Mouse (Mus musculus) lung, postnatal 0 days (tissue): ENCODE results near the gene 1810055G02Rik. TPM values are rescaled to one million over a fixed set of nuclear protein-coding genes. Genes with fewer than 3 reads are reported as not detected.

Source experiments
- ATAC-seq: fragments of 200-750 bp; cut with Nextera tagmentation; 2 replicates; pipeline ENCODE4 v1.8.0; 2017; ENCODE audit warnings: moderate library complexity
- DNase-seq: peaks from one replicate; pipeline ENCODE4 v3.0.0-alpha.2; 2016; ENCODE audit warnings: low spot score
- H3K27ac ChIP-seq: fragments of 300-500 bp; sonication (generic); 2 replicates; pipeline ENCODE4 v1.5.1; 2014; ENCODE audit warnings: antibody characterized with exemption, mild to moderate bottlenecking, low read length, mixed read lengths
- H3K27me3 ChIP-seq: fragments of 300-500 bp; sonication (generic); replicated peaks from 2 replicates; pipeline ENCODE4 v1.6.1; 2014; ENCODE audit warnings: low read length, mixed read lengths; ENCODE audit not compliant: insufficient read depth
- H3K36me3 ChIP-seq: fragments of 300-500 bp; sonication (generic); 2 replicates; pipeline ENCODE4 v1.6.1; 2014; ENCODE audit warnings: low read length, mixed read lengths; ENCODE audit not compliant: insufficient read depth
- H3K4me1 ChIP-seq: fragments of 300-500 bp; sonication (generic); 2 replicates; pipeline ENCODE4 v1.6.1; 2014; ENCODE audit warnings: antibody characterized with exemption, low read depth, low read length, mixed read lengths; ENCODE audit not compliant: insufficient read depth
- H3K4me2 ChIP-seq: fragments of 300-500 bp; sonication (generic); replicated peaks from 2 replicates; pipeline ENCODE4 v1.6.1; 2014; ENCODE audit warnings: low read depth, mild to moderate bottlenecking, low read length, moderate library complexity, mixed read lengths
- H3K4me3 ChIP-seq: fragments of 300-500 bp; sonication (generic); 2 replicates; pipeline ENCODE4 v1.5.1; 2014; ENCODE audit warnings: low read depth, low read length
- H3K9ac ChIP-seq: fragments of 300-500 bp; sonication (generic); replicated peaks from 2 replicates; pipeline ENCODE4 v1.6.1; 2014; ENCODE audit warnings: low read depth, mild to moderate bottlenecking
- H3K9me3 ChIP-seq: fragments of 300-500 bp; sonication (generic); 2 replicates; pipeline ENCODE4 v1.6.1; 2016; ENCODE audit warnings: low read length, mixed read lengths
- CTCF ChIP-seq: IDR thresholded peaks from 2 replicates; pipeline ENCODE4 v1.5.1; 2016; ENCODE audit warnings: antibody characterized with exemption, mild to moderate bottlenecking
- EP300 ChIP-seq: IDR thresholded peaks from 2 replicates; pipeline ENCODE4 v1.6.1; 2016; ENCODE audit warnings: antibody characterized with exemption, mild to moderate bottlenecking, control low read depth
- WGBS: fragments of 180-500 bp; shearing (Covaris S2); extraction: QIAGEN DNeasy Blood & Tissue Kit; methylation state at CpG from one replicate; pipeline ENCODE4 v1.1.7; 2014; 5-methylcytosine and 5-hydroxymethylcytosine counted together
- polyA plus RNA-seq: library from polyadenylated mRNA; unstranded; fragments of >200 nt; fragmentation: Nextera tagmentation; extraction: Ambion mirVana; gene quantifications from 2 replicates; pipeline ENCODE4 v1.2.1, GENCODE M21; 2015

The 1810055G02Rik gene
- polyA plus RNA-seq, 1 experiment from 2014 or later, result 12.6 TPM

DNA sequence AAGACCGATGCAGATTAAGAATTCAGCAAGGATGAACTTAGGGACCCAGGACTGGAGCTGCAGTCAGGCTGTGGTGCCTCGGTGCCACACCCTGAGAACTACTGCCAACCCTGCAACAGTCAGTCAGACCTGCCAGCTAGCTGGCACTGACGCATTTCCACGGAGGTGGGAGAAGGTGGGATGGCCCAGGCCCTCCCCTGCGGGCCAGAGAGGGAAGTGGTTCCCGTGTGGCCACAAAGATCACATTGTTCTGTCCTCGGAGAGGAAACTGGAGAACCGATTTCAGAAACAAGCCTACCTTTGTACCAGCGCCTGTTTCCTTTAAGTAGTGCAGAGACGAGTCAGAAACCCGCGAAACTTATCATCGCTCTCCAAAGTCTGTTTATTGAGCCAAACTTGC is 39.0 kb upstream of the 1810055G02Rik start:
- H3K4me3 ChIP-seq, result no peak overlapping the region
- peak; percentile 85 for TF ChIP-seq EP300
- TF ChIP-seq CTCF, result peak; percentile 49
- H3K4me2 ChIP-seq, result peak overlapping the region; percentile 17; the same call in 1 of the 2 replicates
- H3K27me3 ChIP-seq, result no peaks in the 10 kb centered on the region
- H3K9ac ChIP-seq, result 0 out of 2 replicates have a peak overlapping the region, but pooled peaks have one; percentile 0
- DNase-seq (peak; percentile 78), ATAC-seq (peak; percentile 87)
- H3K36me3 ChIP-seq, result 0 out of 2 replicates have a peak, but pooled peaks cover 3% of the 10 kb centered on the region
- WGBS, result 23% methylated on average over 13 of the region's 13 CpGs
- H3K27ac ChIP-seq, result peak overlapping the region; percentile 72
- no peaks in the 10 kb centered on the region for H3K9me3 ChIP-seq
- peaks cover 42% of the 10 kb centered on the region for H3K4me1 ChIP-seq

GRCm38 (mm10) chr19:3673149-3673548 is 34.9 kb upstream of the 1810055G02Rik start:
- no peak for ATAC-seq
- 100% methylated on average over 2 of the region's 2 CpGs for WGBS
- TF ChIP-seq EP300 (no peak), CTCF (peak; percentile 50)

DNA sequence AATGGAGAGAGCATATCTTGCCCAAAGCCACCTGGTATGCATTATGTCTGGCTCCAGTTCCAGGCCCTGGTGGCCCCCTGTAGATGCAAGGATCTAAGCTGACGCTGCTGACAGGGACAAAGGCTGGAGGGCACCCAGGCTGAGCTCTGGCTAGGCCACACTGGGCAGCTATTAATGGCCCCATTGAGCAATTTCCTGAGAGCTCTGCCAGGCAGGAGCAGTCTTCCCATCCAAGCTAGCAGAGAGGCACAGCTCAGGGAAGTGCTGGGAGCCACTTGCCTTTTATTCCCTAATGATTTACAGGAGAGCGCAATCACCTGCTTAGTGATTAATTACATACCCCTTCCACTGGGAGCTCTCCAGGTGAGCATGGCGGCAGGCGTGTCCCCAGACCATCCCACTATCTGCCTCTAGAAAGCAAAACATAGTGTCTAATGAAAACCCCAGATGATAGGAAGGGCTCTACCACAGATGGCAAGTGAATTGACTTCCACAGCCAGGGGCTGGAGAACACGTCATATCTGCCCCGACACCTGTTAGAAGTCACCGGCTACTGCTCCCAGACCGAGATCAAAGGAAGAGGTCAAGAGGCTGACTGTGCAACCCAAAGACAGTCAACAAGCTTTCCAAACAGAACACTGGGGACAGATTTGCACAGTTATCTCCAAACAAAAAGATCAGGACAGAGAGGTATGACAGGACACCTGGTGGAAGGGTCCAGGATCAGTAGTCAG is 33.8 kb upstream of the 1810055G02Rik start:
- H3K4me1 ChIP-seq, result peaks cover 21% of the 10 kb centered on the region
- WGBS, result 54% methylated on average over 8 of the region's 8 CpGs
- H3K9me3 ChIP-seq, result no peaks in the 10 kb centered on the region
- DNase-seq (peak; percentile 59), ATAC-seq (peak; percentile 85)
- H3K36me3 ChIP-seq, result 0 out of 2 replicates have a peak, but pooled peaks cover 3% of the 10 kb centered on the region
- H3K27ac ChIP-seq, result peak overlapping the region; percentile 66
- H3K4me3 ChIP-seq, result no peak overlapping the region
- H3K27me3 ChIP-seq, result no peaks in the 10 kb centered on the region
- H3K4me2 ChIP-seq, result no peak overlapping the region
- H3K9ac ChIP-seq, result no peak overlapping the region
- TF ChIP-seq EP300 (peak; percentile 30; the same call in 1 of the 2 replicates), CTCF (no peak)

More at GRCm38 (mm10) chr19:3673149-3673548, 34.9 kb upstream of the 1810055G02Rik start:
- H3K9ac ChIP-seq, result no peak overlapping the region
- peaks cover 19% of the 10 kb centered on the region for H3K4me1 ChIP-seq
- H3K27ac ChIP-seq, result no peak overlapping the region
- 0 out of 2 replicates have a peak, but pooled peaks cover 3% of the 10 kb centered on the region for H3K36me3 ChIP-seq
- no peaks in the 10 kb centered on the region for H3K9me3 ChIP-seq
- H3K4me3 ChIP-seq, result no peak overlapping the region
- DNase-seq, result no peak
- no peak overlapping the region for H3K4me2 ChIP-seq
- H3K27me3 ChIP-seq, result no peaks in the 10 kb centered on the region

DNA sequence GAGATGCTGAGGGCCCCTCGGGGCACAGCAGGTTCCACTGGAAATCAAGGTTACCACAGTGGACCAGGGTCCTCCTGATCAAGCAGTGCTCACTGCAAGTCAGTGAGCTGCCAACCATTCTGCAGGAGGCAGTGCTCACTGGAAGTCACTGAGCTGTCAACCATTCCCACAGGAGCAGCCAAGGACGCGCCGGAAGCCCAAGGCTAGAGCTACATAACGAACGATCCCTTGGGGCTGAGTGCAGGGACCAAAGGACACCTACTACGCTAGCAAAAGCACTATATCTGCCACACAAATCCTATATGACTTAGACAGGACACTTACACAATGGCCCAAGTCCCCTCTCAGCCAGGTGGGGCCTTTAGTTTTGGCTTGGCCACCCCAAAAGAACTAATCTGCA is 27.4 kb upstream of the 1810055G02Rik start:
- Histone ChIP-seq H3K9me3 (no peaks in the 10 kb centered on the region), H3K27me3 (no peaks in the 10 kb centered on the region), H3K36me3 (no peaks in the 10 kb centered on the region), H3K27ac (peak overlapping the region; percentile 84), H3K4me2 (no peak overlapping the region), H3K4me1 (peaks cover 43% of the 10 kb centered on the region), H3K9ac (no peak overlapping the region), H3K4me3 (no peak overlapping the region)
- 58% methylated on average over 7 of the region's 7 CpGs for WGBS
- no peak for ATAC-seq
- DNase-seq, result no peak
- TF ChIP-seq EP300 (no peak), CTCF (no peak)

DNA sequence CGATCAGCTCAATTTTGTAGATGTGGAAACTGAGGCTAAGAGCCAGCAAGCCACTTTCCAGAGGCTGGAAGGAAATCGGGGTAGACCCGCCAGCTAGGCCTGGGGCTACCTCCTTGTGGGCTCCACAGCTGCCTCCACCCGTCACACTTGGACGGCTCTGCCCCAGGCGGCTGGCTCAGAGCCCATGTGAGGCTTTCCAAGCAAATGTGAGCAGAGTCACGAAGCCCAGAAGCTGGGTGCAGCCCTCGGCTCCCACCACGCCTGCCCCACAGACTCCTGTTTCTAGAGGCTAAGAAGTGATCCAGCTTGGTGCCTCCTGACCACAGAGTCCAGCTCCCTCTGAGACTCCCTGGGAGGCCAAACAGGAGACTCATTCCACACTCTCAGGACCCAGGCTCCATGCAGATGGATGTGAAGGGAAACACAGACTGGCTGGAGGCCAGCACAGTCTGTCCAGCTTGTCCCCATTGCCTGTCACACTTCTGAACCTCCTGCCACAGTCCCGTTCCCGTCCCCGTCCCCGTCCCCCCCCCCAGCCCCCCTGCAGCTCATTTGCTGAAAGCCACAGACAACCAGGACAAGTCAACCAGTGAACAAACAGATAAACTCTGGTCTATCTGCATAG is 26.7 kb upstream of the 1810055G02Rik start:
- H3K27ac ChIP-seq, result peak overlapping the region; percentile 84
- DNase-seq (peak; percentile 75), ATAC-seq (peak; percentile 75)
- TF ChIP-seq CTCF, result no peak
- peak; percentile 6; the same call in 1 of the 2 replicates for TF ChIP-seq EP300
- 9% methylated on average over 12 of the region's 13 CpGs for WGBS
- H3K4me3 ChIP-seq, result no peak overlapping the region
- no peaks in the 10 kb centered on the region for H3K27me3 ChIP-seq
- H3K4me2 ChIP-seq, result peak overlapping the region; percentile 36
- H3K36me3 ChIP-seq, result no peaks in the 10 kb centered on the region
- peaks cover 43% of the 10 kb centered on the region for H3K4me1 ChIP-seq
- H3K9me3 ChIP-seq, result no peaks in the 10 kb centered on the region
- no peak overlapping the region for H3K9ac ChIP-seq

DNA sequence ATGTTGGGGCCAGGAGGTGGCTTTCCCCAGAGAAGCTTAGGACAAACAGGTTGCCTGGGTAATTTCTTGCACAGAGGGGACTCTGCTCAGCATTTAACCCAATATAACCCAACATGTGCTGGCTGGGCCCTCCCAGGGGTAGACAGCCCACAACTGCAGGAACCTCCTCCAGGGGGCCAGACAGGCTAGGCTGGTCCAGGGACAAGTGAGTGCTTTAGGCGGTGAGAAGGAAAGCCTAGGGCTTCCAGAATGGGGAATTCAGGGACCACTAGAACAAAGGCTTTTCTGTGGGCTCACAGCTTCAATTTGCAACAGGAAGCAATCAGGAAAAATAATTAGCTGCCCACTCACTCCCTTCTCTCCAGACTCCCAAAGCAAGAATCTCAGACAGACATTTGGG is 23.7 kb upstream of the 1810055G02Rik start:
- H3K4me2 ChIP-seq, result peak overlapping the region; percentile 92
- peaks cover 47% of the 10 kb centered on the region for H3K4me1 ChIP-seq
- no peak for DNase-seq
- H3K9me3 ChIP-seq, result no peaks in the 10 kb centered on the region
- ATAC-seq, result no peak
- no peaks in the 10 kb centered on the region for H3K36me3 ChIP-seq
- peak overlapping the region; percentile 90 for H3K27ac ChIP-seq
- peak overlapping the region; percentile 92; the same call in 1 of the 2 replicates for H3K4me3 ChIP-seq
- H3K27me3 ChIP-seq, result no peaks in the 10 kb centered on the region
- H3K9ac ChIP-seq, result peak overlapping the region; percentile 80; the same call in 1 of the 2 replicates
- no peak for TF ChIP-seq EP300
- TF ChIP-seq CTCF, result peak; percentile 29
- 33% methylated on average over 1 of the region's 1 CpGs for WGBS
